Mouse (Mus musculus) embryonic facial prominence, embryonic 14.5 days (tissue): ENCODE results near the gene Gpr55. TPM values are rescaled to one million over a fixed set of nuclear protein-coding genes. Genes with fewer than 3 reads are reported as not detected.
A peak's percentile ranks its signal among the peaks of the same experiment; 100 is the strongest.

Experiments used
- ATAC-seq: fragments of 200-750 bp; cut with Nextera tagmentation; 2 replicates; pipeline ENCODE4 v1.8.0; 2017; ENCODE audit warnings: low read depth, moderate number of reproducible peaks, moderate TSS enrichment
- DNase-seq: peaks from one replicate; pipeline ENCODE4 v3.0.0-alpha.2; 2015; ENCODE audit warnings: low spot score
- H3K27ac ChIP-seq: fragments of 300-500 bp; sonication (generic); replicated peaks from 2 replicates; pipeline ENCODE4 v1.5.1; 2014; ENCODE audit warnings: low read depth, mild to moderate bottlenecking, low read length, moderate library complexity
- H3K27me3 ChIP-seq: fragments of 300-500 bp; sonication (generic); replicated peaks from 2 replicates; pipeline ENCODE4 v1.6.1; 2014; ENCODE audit warnings: low read length; ENCODE audit not compliant: control insufficient read depth, insufficient read depth
- H3K36me3 ChIP-seq: fragments of 300-500 bp; sonication (generic); 2 replicates; pipeline ENCODE4 v1.6.1; 2014; ENCODE audit warnings: low read length, mixed read lengths; ENCODE audit not compliant: control insufficient read depth, insufficient read depth
- H3K4me1 ChIP-seq: fragments of 300-500 bp; sonication (generic); 2 replicates; pipeline ENCODE4 v1.6.1; 2014; ENCODE audit warnings: antibody characterized with exemption, low read length; ENCODE audit not compliant: control insufficient read depth, insufficient read depth
- H3K4me2 ChIP-seq: fragments of 300-500 bp; sonication (generic); 2 replicates; pipeline ENCODE4 v1.6.1; 2014; ENCODE audit warnings: low read depth, mild to moderate bottlenecking, low read length, moderate library complexity, mixed read lengths
- H3K4me3 ChIP-seq: fragments of 300-500 bp; sonication (generic); 2 replicates; pipeline ENCODE4 v1.5.1; 2014; ENCODE audit warnings: low read depth, mild to moderate bottlenecking, low read length
- H3K9ac ChIP-seq: fragments of 300-500 bp; sonication (generic); 2 replicates; pipeline ENCODE4 v1.6.1; 2014; ENCODE audit warnings: low read depth, mild to moderate bottlenecking, low read length, moderate library complexity, mixed read lengths
- H3K9me3 ChIP-seq: fragments of 300-500 bp; sonication (generic); 2 replicates; pipeline ENCODE4 v1.6.1; 2016; ENCODE audit warnings: low read length; ENCODE audit not compliant: control insufficient read depth
- WGBS: fragments of 180-500 bp; shearing (Covaris S2); extraction: QIAGEN DNeasy Blood & Tissue Kit; methylation state at CpG from one replicate; pipeline ENCODE4 v1.1.7; 2014; 5-methylcytosine and 5-hydroxymethylcytosine counted together
- polyA plus RNA-seq: library from polyadenylated mRNA; unstranded; fragments of >200 nt; fragmentation: Nextera tagmentation; extraction: Ambion mirVana; gene quantifications from 2 replicates; pipeline ENCODE4 v1.2.1, GENCODE M21; 2014

Gpr55 gene
- polyA plus RNA-seq, 1 experiment from 2014 or later = not detected

GRCm38 (mm10) chr1:85919621-85920020 lies 41.2 kb downstream of the Gpr55 start:
- Histone ChIP-seq H3K27me3 (no peaks in the 10 kb centered on the region), H3K4me2 (no peak overlapping the region), H3K4me1 (no peaks in the 10 kb centered on the region), H3K9ac (no peak overlapping the region), H3K27ac (no peak overlapping the region), H3K9me3 (no peaks in the 10 kb centered on the region), H3K36me3 (no peaks in the 10 kb centered on the region), H3K4me3 (no peak overlapping the region)
- ATAC-seq (no peak), DNase-seq (no peak)
- 74% methylated on average over 7 of the region's 7 CpGs for WGBS

GRCm38 (mm10) chr1:85916830-85917450 lies 43.9 kb downstream of the Gpr55 start:
- H3K27ac ChIP-seq = no peak overlapping the region
- no peak overlapping the region for H3K4me2 ChIP-seq
- H3K36me3 ChIP-seq = no peaks in the 10 kb centered on the region
- no peaks in the 10 kb centered on the region for H3K9me3 ChIP-seq
- DNase-seq (peak; percentile 51), ATAC-seq (peak; percentile 41; the same call in 1 of the 2 replicates)
- no peaks in the 10 kb centered on the region for H3K4me1 ChIP-seq
- 50% methylated on average over 4 of the region's 4 CpGs for WGBS
- H3K27me3 ChIP-seq = no peaks in the 10 kb centered on the region
- H3K9ac ChIP-seq = no peak overlapping the region
- H3K4me3 ChIP-seq = no peak overlapping the region

GRCm38 (mm10) chr1:85915890-85916289 lies 44.9 kb downstream of the Gpr55 start:
- H3K4me2 ChIP-seq = no peak overlapping the region
- no peaks in the 10 kb centered on the region for H3K9me3 ChIP-seq
- no peaks in the 10 kb centered on the region for H3K27me3 ChIP-seq
- no peaks in the 10 kb centered on the region for H3K36me3 ChIP-seq
- H3K27ac ChIP-seq = no peak overlapping the region
- no peak overlapping the region for H3K4me3 ChIP-seq
- ATAC-seq (no peak), DNase-seq (no peak)
- H3K9ac ChIP-seq = no peak overlapping the region
- no peaks in the 10 kb centered on the region for H3K4me1 ChIP-seq

- 90% methylated on average over 7 of the region's 7 CpGs for WGBS
- DNase-seq = no peak
- H3K9me3 ChIP-seq = no peaks in the 10 kb centered on the region
Measured at GRCm38 (mm10) chr1:85913078-85913755, 47.6 kb downstream of the Gpr55 start.

GRCm38 (mm10) chr1:85908754-85909590 lies 51.8 kb downstream of the Gpr55 start:
- H3K4me1 ChIP-seq = no peaks in the 10 kb centered on the region
- DNase-seq = no peak
- 67% methylated on average over 13 of the region's 13 CpGs for WGBS
- no peaks in the 10 kb centered on the region for H3K27me3 ChIP-seq
- ATAC-seq = no peak
- H3K4me2 ChIP-seq = no peak overlapping the region
- no peak overlapping the region for H3K27ac ChIP-seq
- H3K36me3 ChIP-seq = peaks cover 53% of the 10 kb centered on the region
- H3K9me3 ChIP-seq = no peaks in the 10 kb centered on the region
- no peak overlapping the region for H3K9ac ChIP-seq
- H3K4me3 ChIP-seq = no peak overlapping the region

More at GRCm38 (mm10) chr1:85913078-85913755, 47.6 kb downstream of the Gpr55 start:
- Histone ChIP-seq H3K4me3 (no peak overlapping the region), H3K27ac (no peak overlapping the region), H3K4me2 (no peak overlapping the region), H3K4me1 (no peaks in the 10 kb centered on the region), H3K36me3 (peaks cover 12% of the 10 kb centered on the region; the same call in 1 of the 2 replicates), H3K27me3 (no peaks in the 10 kb centered on the region), H3K9ac (no peak overlapping the region)
- ATAC-seq = no peak

- Histone ChIP-seq H3K9me3 (no peaks in the 10 kb centered on the region), H3K4me3 (no peak overlapping the region), H3K27me3 (no peaks in the 10 kb centered on the region), H3K36me3 (peaks cover 65% of the 10 kb centered on the region), H3K9ac (no peak overlapping the region), H3K4me1 (peaks cover 5% of the 10 kb centered on the region), H3K4me2 (no peak overlapping the region), H3K27ac (no peak overlapping the region)
- DNase-seq (no peak), ATAC-seq (no peak)
- WGBS = 92% methylated on average over 12 of the region's 12 CpGs
Measured at GRCm38 (mm10) chr1:85906892-85907291, 53.9 kb downstream of the Gpr55 start.

- Histone ChIP-seq H3K4me2 (no peak overlapping the region), H3K27me3 (no peaks in the 10 kb centered on the region), H3K27ac (no peak overlapping the region), H3K9ac (no peak overlapping the region), H3K4me1 (peaks cover 45% of the 10 kb centered on the region), H3K9me3 (no peaks in the 10 kb centered on the region), H3K36me3 (peaks cover 44% of the 10 kb centered on the region), H3K4me3 (no peak overlapping the region)
- DNase-seq (peak; percentile 83), ATAC-seq (peak; percentile 43; the same call in 1 of the 2 replicates)
- WGBS = 43% methylated on average over 7 of the region's 7 CpGs
Measured at GRCm38 (mm10) chr1:85902108-85902561, 58.7 kb downstream of the Gpr55 start.

- no peak for DNase-seq
- H3K4me1 ChIP-seq = peaks cover 50% of the 10 kb centered on the region
- no peak overlapping the region for H3K4me3 ChIP-seq
- 63% methylated on average over 3 of the region's 3 CpGs for WGBS
- H3K9me3 ChIP-seq = no peaks in the 10 kb centered on the region
- H3K27ac ChIP-seq = 0 out of 2 replicates have a peak overlapping the region, but pooled peaks have one; percentile 10
- no peak overlapping the region for H3K9ac ChIP-seq
- H3K36me3 ChIP-seq = peaks cover 38% of the 10 kb centered on the region
- peak; percentile 15; the same call in 1 of the 2 replicates for ATAC-seq
- H3K4me2 ChIP-seq = no peak overlapping the region
- no peaks in the 10 kb centered on the region for H3K27me3 ChIP-seq
Measured at GRCm38 (mm10) chr1:85901516-85902107, 59.2 kb downstream of the Gpr55 start.
